Mouse (Mus musculus): ENCODE data around the gene 2900092C05Rik.
A peak's percentile ranks its signal among the peaks of the same experiment; 100 is the strongest.

Gene 2900092C05Rik

DNA sequence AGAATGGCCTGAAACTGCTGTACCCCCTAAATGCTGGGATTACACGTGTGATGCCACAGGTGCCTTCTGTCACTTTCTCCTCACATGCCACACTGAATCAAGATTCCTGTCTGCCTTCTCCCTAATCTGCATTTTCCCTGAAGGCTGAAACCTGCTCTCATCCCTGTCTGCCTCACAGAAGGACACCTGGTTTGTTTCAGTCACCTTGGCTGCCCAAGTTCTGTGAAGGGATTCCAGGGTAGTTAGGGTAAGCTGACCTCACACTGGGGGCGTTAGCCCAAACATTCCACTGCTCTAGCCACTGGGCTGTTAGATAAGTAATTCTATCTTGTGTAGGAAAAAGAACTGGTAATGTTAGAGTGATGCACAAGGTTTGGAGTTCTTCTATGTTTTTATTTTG is at the start of gene 2900092C05Rik:
TSS of gene 2900092C05Rik (plus strand) at position 301 of the 400 bp plus-strand sequence.
- DNase-seq (ENCODE audit: low spot score in 2 of 2) = no peak

DNA sequence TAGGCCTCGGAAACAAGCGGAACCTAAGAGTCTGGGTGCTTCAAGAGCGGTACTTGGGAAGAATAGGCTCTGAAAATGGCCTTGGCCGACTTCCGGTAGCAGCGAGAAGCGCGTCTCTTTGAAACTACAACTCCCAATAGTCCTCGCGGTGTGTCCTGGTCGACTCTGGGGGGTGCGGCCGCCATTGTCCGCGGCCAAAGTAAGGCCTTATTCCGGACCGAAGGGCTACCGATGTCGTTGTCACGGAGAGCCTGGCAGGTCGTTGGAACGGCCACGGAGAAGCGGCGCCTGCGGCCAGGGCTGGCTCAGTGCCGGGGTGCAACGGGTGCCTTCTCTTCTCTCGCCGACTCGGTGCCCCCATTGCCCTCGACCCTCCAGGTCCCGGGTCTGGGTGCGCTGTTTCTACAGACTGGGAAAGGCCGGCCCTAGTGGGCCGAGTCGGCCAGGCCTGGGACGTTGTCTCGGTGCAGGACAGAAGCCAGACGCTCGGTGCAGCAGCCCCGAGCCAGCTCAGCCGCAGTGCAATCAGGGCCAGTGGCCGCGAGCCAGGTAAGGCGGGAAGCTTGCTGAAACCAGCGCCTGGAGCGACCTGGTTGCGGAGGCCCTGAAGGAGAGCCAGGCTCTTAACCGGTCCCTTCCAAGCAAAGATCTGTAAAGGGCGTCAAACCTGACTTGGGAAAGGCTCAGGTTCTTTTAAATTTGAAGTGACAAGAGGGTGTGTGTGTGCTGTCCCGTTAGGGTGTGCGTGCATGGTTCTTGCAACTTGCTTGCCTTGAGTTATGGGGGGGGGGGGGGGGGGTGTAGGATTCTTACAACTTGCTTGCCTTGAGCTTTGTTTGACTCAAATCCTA is 33.9 kb upstream of the 2900092C05Rik start, which contains the start of gene Zfp606:
TSS of gene Zfp606 (plus strand) at position 136 of the 851 bp plus-strand sequence.
- peak; percentile 74 to 83 for DNase-seq (ENCODE audit: low spot score in 2 of 2)

DNA sequence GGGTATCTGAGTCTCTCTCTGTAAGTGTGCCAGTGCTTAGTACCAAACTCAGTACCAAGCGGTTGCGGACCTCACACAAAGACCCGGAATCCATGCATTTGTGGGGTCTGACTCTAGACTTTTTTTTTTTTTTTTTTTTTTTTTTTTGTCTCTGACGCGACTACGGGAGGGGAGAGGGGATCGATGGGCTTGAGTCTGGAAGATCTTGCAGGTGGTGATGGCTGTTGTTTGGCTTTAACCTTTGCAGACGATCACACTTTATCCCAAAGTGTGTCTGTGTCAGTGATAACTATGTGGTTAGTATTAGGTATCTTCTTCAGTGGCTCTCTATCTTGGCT is 33.3 kb upstream of the 2900092C05Rik start:
- no peak for DNase-seq (ENCODE audit: low spot score in 2 of 2)

DNA sequence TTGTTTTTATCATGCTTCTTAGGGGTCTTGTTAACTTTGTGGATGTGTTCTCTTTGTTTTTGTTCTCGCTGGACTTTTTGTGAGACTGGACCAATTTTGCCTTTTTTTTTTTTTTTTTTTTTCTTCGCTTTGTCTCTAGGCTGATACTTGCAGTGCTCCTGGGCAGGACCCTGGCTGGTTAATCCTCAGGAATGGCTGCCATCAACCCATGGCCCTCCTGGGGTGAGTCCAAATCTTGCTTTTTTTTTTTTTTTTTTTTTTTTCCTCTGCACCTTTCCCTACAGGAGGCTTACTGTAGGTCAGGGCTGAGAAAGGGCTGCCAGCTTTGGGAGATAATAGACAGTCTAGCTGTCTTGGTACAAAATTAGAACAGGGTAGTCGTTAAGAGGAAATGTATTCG is 32.8 kb upstream of the 2900092C05Rik start:
- no peak for DNase-seq (ENCODE audit: low spot score in 2 of 2)

DNA sequence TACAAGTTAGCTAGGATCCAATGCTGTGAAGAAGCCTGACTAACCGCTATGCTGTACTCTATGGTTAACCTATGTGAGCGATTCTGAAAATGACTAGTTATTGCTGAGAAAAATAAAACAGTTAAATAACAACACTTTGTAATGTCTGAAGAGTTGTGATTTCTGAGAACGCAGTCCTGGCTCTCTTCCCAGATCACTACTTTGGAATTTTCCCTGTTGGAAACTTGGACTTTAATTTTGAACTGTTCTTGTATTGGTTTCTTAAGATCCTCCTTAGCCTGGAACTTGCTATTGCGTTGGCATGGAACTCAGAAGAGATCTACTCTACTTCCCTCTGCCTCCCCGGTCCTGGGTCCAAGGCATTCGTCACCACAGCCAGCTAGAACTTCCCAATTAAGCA is 28.5 kb upstream of the 2900092C05Rik start:
- no peak for DNase-seq (ENCODE audit: low spot score in 2 of 2)

DNA sequence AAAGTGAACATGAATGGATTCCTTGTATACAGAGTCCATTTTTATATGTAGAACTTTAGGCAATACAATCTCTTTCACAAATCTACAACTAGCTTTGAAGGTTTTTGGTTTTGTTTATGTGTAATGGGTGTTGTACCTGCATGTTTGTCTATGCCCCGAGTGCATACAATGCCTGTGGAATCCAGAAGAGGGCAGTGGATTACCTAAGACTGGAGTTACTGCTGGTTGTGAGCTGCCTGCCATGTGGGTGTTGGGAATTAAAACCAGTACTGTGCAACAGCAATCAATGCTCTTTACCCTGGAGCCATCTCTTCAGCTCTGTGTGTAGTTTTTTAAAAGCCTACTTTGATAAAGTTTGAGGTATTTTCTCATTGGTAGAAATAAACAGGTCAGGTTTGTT is 26.4 kb upstream of the 2900092C05Rik start:
- no peak for DNase-seq (ENCODE audit: low spot score in 2 of 2)

DNA sequence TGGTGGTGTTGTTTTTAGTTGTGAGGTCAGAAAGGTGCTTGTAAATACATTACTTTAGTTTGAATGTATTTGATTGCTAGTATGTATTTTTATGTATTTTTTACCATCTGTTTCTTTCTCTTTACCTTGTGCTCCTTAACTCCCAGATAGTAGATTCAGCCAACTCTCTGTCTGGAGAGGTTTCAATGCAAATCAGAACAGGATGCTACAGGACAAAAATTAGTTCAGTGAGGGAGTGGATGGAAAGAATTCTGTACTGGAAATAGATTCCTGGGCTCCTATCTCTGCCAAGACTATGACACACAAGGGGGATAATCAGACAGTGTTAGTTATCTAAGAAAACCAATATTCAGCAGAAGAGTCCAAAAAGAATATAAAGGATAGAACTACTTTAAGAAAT is 25.6 kb upstream of the 2900092C05Rik start:
- DNase-seq (ENCODE audit: low spot score in 2 of 2) = no peak

DNA sequence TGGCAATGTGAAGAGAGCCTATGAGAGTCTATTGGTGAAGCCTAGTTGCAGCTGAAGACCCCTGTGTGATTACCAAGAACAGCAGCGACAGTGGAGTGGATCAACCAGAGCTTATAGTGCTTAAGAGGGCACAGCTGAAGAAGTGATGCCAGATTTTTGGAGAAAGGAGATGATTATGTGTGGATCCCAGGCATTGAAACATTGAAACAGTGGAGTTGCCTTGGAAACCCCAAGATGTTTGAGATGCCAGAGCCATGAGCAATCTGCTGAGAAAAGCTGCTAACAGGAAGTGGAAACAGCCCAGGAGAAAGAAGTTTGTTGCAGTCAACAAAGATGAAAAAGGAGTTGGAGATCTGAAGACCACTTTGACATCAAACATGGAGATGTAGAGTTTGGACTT is 1.4 kb upstream of the 2900092C05Rik start:
- DNase-seq (ENCODE audit: low spot score in 2 of 2) = no peak

Data from urinary bladder, adult 18-20 months (tissue).